Mouse (Mus musculus): Measurements from ENCODE around the gene Ak4. TPM values are rescaled to one million over a fixed set of nuclear protein-coding genes. Genes with fewer than 3 reads are reported as not detected.
A peak's percentile ranks its signal among the peaks of the same experiment; 100 is the strongest.
"Not testable (repeated sequence)": the region's sequence is repeated elsewhere in the genome, so short reads cannot be mapped to it uniquely, and the experiment has no call there.

Ak4 gene
- 10 to 100 TPM; 10.1 to 14.5 TPM for total RNA-seq (2021)

DNA sequence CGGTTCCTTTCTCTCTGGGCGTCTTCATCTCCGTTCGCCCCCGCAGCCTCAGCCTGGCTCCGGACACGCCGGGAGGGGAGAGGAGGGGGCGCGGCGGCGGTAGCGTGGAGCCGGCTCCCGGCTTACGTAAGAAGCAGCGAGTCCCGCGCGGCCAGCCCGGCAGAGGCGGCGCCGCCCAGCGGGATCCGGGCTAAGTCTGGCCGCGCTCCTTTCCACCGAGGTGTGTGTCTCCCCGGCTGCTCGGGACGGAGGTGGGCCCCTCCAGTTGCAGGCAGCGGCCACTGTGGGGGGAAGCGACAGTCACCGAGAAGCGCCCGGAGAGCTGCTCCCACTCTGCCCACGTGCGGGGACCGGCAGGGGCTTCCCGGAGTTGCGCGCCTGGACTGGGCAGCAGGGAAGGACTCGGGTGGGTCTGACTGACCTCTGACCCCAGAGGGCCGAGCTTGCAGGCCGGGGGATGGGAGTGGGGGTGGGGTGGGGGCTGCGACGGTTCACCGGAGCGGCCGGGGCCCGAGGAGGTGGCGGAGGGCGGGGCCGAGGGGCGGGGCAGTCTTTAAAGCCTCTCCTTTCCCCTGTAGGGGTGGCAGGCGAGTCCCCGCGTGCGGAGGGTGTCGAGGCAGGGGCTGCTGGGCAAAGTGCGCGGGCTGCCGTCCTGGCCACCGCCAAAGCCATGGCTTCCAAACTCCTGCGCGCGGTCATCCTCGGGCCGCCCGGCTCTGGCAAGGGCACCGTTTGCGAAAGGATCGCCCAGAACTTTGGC, at the start of gene Ak4:
TSS of gene Ak4 (plus strand) at position 127 of the 760 bp plus-strand sequence.
- intact Hi-C loops (cut with DNase I): no loop called here
- peak; percentile 54 to 57 for DNase-seq

DNA sequence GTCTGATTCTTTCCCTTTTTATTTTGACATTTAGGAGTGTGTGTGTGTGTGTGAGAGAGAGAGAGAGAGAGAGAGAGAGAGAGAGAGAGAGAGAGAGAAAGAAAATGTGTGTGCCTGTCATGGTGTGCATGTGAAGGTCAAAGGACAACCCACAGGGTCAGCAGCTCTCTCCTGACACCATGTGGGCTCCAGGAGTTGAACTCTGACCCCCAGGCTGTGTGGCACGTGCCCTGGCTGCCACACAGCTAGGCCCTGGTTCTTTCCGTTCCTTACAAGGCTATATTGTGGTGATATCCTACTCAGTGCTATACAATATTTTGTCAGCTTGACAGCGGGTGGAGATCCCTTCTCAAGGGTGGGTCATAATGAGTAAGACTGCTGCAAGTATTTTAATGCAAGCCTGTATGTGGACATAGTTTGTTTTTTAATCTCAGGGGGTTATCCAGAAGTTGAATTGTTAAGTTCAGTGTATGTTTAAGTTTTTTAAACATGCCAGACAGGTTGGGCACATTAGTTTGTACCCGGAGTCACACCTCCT, 49.3 kb upstream of the Ak4 start:
- intact Hi-C loops (cut with DNase I): no loop called here
- DNase-seq: no peak

DNA sequence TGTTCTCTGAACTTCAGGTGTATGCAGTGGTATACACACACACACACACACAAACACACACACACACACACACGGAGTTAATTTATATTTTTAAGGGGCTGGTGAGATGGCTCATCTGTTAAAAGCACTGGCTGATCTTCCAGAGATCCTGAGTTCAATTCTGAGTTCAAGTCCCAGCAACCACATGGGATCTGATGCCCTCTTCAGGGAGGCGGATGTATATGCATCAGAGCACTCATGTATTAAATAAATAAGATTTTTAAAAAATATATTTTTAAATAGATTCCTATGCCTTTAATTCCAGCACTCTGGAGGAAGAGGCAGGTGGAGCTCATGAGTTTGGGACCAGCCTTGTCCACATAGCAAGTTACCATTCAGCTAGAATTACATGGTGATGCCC, 46.8 kb upstream of the Ak4 start:
- no peak for DNase-seq
- intact Hi-C loops (cut with DNase I): no loop called here

DNA sequence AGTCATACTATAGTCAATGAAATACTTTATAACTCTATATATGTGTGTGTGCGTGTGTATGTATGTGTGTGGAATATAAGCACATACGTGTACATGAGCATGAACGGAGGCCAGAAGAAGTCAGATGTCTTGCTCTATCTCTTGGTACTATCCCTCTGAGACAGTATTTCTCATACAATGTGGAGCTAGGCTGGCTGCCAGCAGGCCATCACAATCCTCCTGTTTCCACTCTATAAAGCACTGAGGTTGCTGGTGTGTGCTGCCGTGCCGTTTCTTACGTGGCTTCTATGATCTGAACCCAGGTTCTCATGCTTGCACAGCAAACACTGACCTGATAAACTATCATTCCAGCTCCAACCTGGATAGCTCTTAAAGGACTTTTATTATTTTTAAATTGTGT, 46.3 kb upstream of the Ak4 start:
- intact Hi-C loops (cut with DNase I): no loop called here

DNA sequence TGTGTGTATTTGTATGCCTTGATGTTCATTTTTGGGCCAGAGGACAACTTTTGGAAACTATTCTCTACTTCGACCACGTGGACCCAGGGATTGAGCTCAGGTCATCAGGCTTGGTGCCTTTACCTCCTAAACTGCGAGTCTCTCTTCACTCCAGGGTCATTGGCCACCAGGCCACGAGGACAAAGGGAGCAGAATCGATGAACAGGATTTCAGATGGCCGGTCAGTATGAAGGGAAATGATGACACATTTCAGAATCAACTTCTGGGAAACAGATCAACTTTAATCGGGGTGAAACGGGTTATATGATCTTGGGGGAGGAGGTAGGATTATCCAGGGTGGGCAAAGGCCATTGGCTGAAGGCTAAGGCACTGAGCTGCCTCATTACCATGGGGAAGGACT, 45.0 kb upstream of the Ak4 start:
- DNase-seq: no peak
- intact Hi-C loops (cut with DNase I): no loop called here

More for the DNA sequence above, 46.3 kb upstream of the Ak4 start:
- DNase-seq: no peak

DNA sequence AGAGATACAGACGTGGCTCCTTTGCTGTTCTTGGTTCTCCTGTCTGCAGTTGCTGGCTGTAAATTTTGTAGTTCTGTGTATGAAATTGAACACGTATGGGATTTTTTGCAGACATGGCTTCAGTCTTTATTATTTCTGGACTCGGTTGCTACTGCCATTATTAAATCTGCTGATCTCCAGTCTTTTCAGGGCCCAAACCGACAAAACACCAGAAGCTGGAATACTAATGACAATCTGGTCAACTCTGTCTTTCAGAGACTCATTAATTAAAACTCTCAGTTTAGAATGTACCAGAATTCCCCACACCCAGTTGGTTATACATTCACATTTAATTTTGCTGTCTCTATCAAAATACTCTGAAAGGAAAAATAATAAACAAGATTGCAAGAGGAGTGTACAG, 42.2 kb upstream of the Ak4 start:
- intact Hi-C loops (cut with DNase I): no loop called here
- no peak for DNase-seq

DNA sequence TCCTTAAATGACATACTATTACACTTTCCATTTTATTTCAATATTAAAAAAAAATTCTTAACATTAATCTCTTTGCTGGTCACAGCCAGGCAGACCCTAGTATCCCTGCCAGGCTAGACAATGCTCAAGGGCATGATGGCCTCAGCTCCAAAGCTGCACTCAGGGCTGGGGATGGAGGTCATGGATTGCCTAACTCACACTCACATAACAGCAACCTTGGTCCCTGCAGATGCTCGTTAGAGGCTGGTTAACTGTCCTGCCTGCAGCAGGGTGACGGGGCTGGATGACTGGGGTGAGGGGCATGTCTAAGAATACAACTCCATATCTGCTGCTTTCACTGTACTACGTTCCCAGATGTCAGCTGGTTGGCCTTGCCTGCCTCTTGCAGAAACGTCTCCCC, 40.8 kb upstream of the Ak4 start:
- no peak for DNase-seq
- intact Hi-C loops (cut with DNase I): no loop called here

DNA sequence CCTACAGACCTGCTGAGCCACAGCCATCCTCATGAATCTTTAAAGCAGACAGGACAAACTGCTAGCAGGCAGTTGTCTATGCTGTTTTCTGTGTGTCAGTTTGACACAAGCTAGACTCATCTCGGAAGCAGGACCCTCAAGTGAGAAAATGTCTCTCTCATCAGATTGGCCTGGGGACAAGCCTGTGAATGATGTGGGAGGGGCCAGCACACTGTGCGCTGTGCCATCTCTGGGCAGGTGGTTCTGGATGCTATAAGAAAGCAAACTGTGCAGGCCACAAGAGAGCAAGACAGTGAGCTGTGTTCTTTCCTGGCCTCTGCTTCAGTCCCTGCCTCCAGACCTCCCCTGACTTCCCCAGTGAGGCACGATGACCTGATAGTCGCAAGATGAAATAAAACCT, 40.3 kb upstream of the Ak4 start:
- no peak for DNase-seq
- intact Hi-C loops (cut with DNase I): no loop called here

DNA sequence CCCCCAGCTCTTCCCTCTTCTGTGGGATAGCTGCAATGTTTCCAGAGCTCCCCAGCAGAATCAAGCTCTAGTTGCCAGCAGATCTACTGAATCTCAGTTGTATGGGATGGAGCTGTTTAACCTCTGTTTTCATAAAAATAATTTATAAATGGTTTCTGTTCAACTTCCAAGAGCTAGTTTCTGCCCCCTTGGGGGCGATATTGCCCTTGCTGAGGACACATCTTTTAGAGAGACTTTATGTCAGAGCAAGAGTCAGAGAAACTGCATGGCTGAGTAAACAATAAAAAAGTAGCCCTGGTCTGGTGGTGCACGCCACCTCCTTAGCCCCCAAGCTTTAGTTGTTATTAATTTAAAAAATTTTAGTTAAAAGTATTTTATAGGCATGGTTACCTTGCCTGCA, 34.1 kb upstream of the Ak4 start:
- intact Hi-C loops (cut with DNase I): loop anchor here (2.0 to 5.0 kb wide), 2 partner anchors 74 to 612 kb away; no protein-coding TSS in a partner anchor
- DNase-seq: peak; percentile 19 to 44

DNA sequence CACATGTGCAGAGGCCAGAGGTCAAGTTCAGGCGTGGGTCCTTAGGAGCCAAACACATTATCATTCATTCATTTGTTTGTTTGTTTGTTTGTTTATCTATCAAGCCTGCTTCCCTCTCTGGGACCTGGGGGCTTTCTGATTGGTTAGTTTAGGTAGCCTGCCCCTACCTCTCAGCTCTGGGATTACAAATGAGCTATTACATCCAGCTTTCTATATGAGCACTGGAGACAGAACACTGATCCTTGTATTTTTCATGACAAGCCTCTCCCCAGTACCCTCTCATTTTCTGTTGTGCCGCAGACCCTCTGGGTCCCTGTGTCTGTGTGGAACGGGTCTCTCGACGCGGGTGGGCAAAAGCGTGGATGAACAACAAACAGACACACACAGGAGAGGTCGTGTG, 30.8 kb upstream of the Ak4 start:
- no peak for DNase-seq
- intact Hi-C loops (cut with DNase I): loop anchor here (5.0 kb wide), 1 partner anchor 609 kb away; no protein-coding TSS in a partner anchor

DNA sequence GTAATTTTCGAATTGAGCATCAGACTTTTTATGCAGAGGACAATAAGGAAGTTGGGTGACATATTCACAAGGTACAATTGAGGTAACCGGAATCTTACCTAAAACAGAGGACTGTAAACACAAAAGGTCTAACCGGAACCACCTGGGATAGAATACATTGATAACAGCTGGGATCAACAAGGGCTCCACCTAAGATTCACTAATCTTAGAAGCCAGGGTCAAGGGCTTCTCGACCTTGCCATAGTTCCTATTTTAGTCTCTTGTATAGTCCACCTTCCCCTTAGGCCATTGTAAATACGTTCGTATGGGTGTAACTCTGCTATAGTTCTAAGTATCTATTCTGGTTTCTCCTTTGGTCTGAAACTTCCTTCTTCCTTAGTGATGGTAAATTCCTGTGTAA, 30.4 kb upstream of the Ak4 start:
- intact Hi-C loops (cut with DNase I): loop anchor here (5.0 kb wide), 1 partner anchor 609 kb away; no protein-coding TSS in a partner anchor

DNA sequence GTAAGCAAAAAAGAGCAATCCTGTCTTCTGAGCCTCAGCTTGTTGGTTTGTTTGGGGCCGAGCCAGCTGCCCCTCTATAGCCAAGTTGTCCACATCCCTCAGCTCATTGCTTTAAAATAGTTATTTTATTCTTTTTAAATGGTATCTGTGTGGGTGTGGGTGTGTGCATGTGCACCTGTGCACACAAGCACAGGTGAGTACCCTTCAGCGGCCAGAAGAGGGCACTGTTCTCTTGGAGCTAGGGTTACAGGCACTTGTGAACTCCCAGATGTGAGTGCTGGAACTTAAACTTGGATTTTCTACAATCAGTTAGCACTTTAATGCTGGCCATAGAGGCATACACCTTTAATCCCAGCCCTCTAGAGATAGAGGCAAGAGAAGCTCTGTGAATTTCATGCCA, 26.8 kb upstream of the Ak4 start:
- intact Hi-C loops (cut with DNase I): loop anchor here (2.0 to 5.0 kb wide), 2 partner anchors 45 to 67 kb away; no protein-coding TSS in a partner anchor
- DNase-seq: peak; percentile 20 to 54

More for the DNA sequence above, 30.4 kb upstream of the Ak4 start:
- DNase-seq: not testable (repeated sequence)

DNA sequence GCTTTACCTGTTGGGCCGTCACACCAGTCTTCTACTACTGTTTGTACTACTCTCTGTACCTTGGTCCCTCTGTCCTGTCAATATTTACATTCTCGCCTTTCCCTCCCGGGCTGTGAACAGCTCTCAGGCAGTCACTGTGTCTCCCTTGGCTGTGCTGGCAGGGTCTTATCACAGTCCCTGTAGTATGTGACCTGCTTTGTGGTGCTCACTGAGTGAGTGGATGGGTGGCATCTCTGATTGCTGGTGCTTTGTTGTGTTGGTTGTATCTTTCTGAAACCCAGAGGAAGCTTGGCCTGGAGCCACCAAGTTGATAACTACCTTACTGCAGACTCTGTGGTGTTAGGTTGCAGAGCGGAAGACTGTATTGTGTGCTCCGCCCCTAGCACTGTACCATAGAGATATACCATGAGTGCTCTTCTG, 25.8 kb upstream of the Ak4 start:
- DNase-seq: peak in 1 of 2 experiments; percentile 9
- intact Hi-C loops (cut with DNase I): loop anchor here (2.0 to 5.0 kb wide), 2 partner anchors 44 to 65 kb away; no protein-coding TSS in a partner anchor

DNA sequence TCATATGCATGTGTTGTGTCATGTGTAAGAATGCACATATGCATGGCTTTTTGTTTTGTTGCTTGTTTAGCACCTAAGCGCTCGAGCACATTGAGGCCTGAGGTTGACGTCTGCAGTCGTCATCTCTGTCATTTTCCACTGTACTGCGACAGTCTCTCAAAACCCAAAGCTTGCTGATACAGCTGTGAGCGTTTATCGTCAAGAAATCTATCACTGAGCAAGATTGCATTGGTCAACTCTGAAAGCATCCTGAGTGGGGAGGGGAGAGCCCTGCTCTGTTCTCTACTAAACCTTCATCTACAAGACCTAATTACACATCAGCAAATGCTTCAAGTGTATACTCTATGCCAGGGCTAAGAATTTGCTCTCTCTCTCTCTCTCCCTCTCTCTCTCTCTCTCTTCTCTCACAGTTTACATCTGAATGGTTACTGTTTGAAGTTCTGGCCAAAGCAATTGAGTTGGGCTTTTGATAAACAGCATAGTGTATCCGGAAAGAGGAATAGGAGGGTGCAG, 24.0 kb upstream of the Ak4 start:
- intact Hi-C loops (cut with DNase I): no loop called here
- no peak for DNase-seq

DNA sequence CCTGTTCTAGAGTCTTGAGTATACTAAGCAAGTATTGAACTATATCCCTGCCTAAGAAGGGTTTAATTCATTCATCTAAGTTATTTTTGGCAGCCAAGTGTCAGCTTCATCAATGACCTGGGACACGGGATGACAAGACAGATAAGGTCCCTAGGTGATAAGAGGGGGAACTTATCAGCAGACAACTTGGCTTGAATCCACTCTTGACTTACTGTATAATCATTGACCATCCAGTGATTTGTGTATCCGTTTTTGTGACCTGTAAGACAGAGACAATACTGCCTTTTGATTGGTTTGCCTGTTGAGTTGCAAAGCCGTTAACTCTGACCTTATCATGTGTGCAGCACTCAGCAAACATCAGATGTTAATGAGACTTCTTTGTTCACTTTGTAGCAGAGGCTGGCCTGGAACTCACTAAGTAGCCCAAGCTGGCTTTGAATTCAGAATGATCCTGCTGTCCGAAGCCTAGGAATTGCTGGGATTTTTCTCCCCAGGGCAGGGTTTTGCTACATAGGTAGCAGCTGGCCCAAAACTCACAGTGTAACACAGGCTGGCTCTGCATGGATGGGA, 19.0 kb upstream of the Ak4 start:
- DNase-seq: no peak
- intact Hi-C loops (cut with DNase I): no loop called here

DNA sequence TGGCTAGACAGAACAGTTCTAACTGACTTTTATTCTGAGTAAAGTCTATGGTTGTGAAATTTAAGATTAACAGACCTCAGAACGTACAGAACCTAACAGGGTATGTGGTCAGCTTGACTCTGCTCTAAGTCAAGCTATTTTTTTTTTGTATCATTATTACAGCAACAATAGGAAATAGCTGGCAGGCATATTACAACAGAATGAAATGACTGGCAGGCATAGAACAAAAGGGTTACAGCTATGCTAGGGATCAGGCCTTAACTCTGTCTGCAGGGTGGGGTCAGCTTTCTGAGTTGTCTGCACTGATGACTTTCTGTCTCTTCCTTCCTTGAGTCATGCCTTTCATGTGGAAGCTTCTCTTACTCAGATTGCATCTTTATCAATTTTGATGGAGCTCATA, 17.1 kb upstream of the Ak4 start:
- DNase-seq: no peak
- intact Hi-C loops (cut with DNase I): no loop called here

DNA sequence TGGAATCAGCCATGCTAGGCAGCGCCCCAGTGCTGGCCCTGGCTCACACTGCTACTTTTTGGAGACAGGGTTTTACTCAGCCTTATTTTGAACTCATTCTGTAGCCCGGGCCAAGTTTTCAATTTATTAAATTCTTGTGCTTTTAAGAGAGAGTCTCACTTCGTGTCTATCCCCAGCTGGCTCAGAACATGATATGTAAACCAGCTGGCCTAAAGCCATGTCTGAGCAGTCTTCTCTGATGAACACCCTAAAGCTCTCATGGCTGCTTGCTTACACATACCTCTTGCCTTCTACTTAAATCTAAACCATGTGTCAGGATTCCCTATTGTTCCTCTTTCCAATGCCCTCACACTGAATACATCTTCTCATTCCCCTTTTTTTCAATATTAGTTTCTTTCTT, 14.2 kb upstream of the Ak4 start:
- peak in 1 of 2 experiments; percentile 12 for DNase-seq
- intact Hi-C loops (cut with DNase I): no loop called here

DNA sequence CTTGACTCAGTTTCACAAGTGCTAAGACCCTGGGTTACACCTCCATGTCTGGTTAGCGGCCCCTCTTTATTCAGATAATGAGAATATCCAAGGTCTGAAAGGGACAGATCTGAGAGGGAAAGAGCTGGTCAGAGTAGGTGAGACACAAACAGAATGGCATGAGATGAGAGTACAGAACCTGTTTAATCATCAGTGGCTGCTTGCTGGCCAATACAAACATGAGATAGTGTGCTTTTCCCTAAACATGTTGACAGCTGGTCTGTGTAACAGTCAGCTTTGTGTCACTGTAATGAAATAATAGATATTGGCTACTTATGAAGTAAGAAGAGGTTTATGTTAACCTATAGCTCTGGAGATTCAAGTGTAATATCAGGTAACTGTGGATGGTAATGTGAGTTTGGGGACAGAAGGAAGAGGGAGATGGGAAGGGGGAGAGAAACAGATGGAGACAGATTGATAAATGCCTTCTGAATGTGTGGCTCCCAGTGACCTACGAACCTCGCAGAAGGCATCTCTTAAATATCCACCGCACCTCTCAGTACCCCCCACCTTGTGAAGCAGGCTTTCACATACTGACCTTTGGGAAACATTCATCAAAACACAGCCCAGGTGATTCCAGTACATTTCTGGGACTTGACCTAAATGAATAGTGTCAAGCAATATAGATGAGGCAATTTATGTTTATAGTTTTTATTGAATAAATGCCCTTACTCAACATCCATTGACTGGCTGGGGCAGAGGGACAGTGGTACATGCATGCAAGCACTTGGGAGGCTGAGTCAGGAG, 12.5 kb upstream of the Ak4 start:
- no peak for DNase-seq
- intact Hi-C loops (cut with DNase I): no loop called here

DNA sequence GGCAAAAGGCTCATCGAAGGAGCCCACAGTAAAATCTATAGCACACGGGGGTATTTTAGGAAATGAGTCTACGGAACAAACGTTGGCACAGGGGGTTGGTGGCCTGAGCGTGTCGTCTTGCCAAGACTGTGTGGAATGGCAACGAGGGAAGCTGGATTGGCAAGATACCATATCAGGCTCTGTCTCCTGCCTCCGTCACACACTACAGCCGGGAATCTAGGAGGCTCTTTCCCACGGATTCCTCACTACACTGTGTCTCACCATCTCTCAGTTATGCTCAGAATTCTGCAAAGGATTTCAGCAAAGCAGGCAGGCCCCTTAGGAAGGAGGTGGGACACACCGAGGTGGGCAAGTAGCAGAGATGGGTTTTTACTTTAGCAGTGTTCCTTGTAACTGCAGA, 2.1 kb upstream of the Ak4 start:
- DNase-seq: no peak
- intact Hi-C loops (cut with DNase I): no loop called here

DNA sequence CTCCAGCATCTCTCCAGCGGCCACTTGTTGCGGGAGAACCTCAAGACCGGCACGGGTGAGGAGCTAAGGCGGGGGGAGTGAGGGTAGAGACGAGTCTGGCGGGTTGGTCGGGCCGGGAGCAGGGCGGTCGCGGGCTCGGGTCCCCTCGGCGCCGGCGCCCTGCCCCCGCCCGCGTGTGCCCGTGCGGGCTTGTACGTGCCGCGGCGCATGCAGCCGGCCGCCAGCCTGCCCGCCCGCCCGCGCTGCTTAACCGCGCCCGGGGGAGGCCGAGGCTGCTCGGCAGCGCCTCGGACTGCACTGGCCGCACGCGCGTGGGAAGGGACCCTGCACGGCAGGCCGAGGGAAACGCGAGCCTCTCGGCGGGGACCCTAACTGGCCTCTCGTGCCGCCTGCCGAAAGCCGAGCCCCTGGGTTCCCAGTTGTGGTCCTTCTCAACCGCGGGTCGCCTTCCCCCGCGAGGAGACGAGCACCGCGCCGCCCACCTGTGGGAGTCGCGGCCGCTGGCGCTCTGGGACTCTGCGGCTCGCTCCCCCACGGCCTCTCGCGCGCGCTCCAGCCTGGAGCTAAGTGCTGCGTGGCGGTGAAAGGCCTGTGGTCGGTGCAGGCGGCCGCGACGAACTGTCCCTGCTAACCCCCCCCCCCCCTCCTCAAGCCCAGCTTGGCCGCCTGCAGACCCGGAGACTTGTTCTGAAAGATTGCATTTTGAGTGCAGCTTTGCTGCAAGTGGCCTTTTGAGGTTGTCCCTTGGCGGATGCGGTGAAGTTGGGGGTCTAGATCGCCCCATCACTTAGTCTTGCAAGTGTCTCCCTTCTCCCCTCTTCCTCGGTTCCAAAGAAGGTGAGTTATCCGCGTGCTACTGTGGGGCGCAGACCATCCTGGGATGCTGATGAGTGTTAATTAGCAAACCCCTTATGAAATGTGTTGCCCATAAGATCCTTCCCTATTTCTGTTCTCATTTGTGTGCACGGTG, 1.1 kb downstream of the Ak4 start:
- DNase-seq: peak in 1 of 2 experiments; percentile 30
- intact Hi-C loops (cut with DNase I): no loop called here

Data from heart, postnatal 10 days (tissue).